Mouse (Mus musculus) liver, embryonic 16.5 days (tissue): ENCODE data around the gene Mad2l1bp. TPM values are rescaled to one million over a fixed set of nuclear protein-coding genes. Genes with fewer than 3 reads are reported as not detected.

Experiments
- ATAC-seq: fragments of 200-750 bp; cut with Nextera tagmentation; 2 replicates; pipeline ENCODE4 v1.8.0; 2017; ENCODE audit warnings: low read depth, mild to moderate bottlenecking, moderate number of reproducible peaks, moderate library complexity
- H3K27ac ChIP-seq: fragments of 300-500 bp; sonication (generic); 2 replicates; pipeline ENCODE4 v1.5.1; 2014; ENCODE audit warnings: mild to moderate bottlenecking, low read length
- H3K27me3 ChIP-seq: fragments of 300-500 bp; sonication (generic); 2 replicates; pipeline ENCODE4 v1.6.1; 2014; ENCODE audit warnings: low read depth, low read length, mixed read lengths; ENCODE audit not compliant: control insufficient read depth, insufficient read depth
- H3K36me3 ChIP-seq: fragments of 300-500 bp; sonication (generic); 2 replicates; pipeline ENCODE4 v1.6.1; 2014; ENCODE audit warnings: mild to moderate bottlenecking; ENCODE audit not compliant: control insufficient read depth, insufficient read depth
- H3K4me1 ChIP-seq: fragments of 300-500 bp; sonication (generic); 2 replicates; pipeline ENCODE4 v1.6.1; 2014; ENCODE audit warnings: low read depth, low read length, mixed read lengths; ENCODE audit not compliant: control insufficient read depth
- H3K4me2 ChIP-seq: fragments of 300-500 bp; sonication (generic); 2 replicates; pipeline ENCODE4 v1.6.1; 2014; ENCODE audit warnings: low read depth, low read length, mixed read lengths
- H3K4me3 ChIP-seq: fragments of 300-500 bp; sonication (generic); 2 replicates; pipeline ENCODE4 v1.5.1; 2014; ENCODE audit warnings: low read depth, mild to moderate bottlenecking, low read length
- H3K9ac ChIP-seq: fragments of 300-500 bp; sonication (generic); 2 replicates; pipeline ENCODE4 v1.6.1; 2014; ENCODE audit warnings: low read depth, low read length
- H3K9me3 ChIP-seq: fragments of 300-500 bp; sonication (generic); replicated peaks from 2 replicates; pipeline ENCODE4 v1.6.1; 2016; ENCODE audit warnings: low read length; ENCODE audit not compliant: control insufficient read depth
- WGBS: fragments of 180-500 bp; shearing (Covaris S2); extraction: QIAGEN DNeasy Blood & Tissue Kit; methylation state at CpG from one replicate; pipeline ENCODE4 v1.1.7; 2014; ENCODE audit not compliant: insufficient replicate concordance; 5-methylcytosine and 5-hydroxymethylcytosine counted together
- polyA plus RNA-seq: library from polyadenylated mRNA; unstranded; fragments of >200 nt; fragmentation: Nextera tagmentation; extraction: Ambion mirVana; gene quantifications from 2 replicates; pipeline ENCODE4 v1.2.1, GENCODE M21; 2015

Mad2l1bp gene
- polyA plus RNA-seq, 1 experiment from 2014 or later = 43.3 TPM

GRCm38 (mm10) chr17:46123285-46123684, 30.1 kb downstream of the Mad2l1bp start:
- H3K27me3 ChIP-seq = no peaks in the 10 kb centered on the region
- H3K36me3 ChIP-seq = peaks cover 25% of the 10 kb centered on the region
- H3K4me1 ChIP-seq = no peaks in the 10 kb centered on the region
- H3K27ac ChIP-seq = no peak overlapping the region
- no peaks in the 10 kb centered on the region for H3K9me3 ChIP-seq
- no peak for ATAC-seq
- H3K9ac ChIP-seq = no peak overlapping the region
- 79% methylated on average over 4 of the region's 4 CpGs for WGBS
- H3K4me2 ChIP-seq = no peak overlapping the region
- no peak overlapping the region for H3K4me3 ChIP-seq

- Histone ChIP-seq H3K27ac (no peak overlapping the region), H3K4me2 (no peak overlapping the region), H3K4me3 (no peak overlapping the region), H3K9me3 (no peaks in the 10 kb centered on the region), H3K4me1 (no peaks in the 10 kb centered on the region), H3K9ac (no peak overlapping the region), H3K36me3 (peaks cover 25% of the 10 kb centered on the region), H3K27me3 (no peaks in the 10 kb centered on the region)
- no peak for ATAC-seq
- 90% methylated on average over 4 of the region's 4 CpGs for WGBS
Observed at GRCm38 (mm10) chr17:46122791-46123190, 30.6 kb downstream of the Mad2l1bp start.

- no peaks in the 10 kb centered on the region for H3K4me1 ChIP-seq
- ATAC-seq = no peak
- WGBS = 84% methylated on average over 10 of the region's 10 CpGs
Observed at GRCm38 (mm10) chr17:46119641-46120040, 33.7 kb downstream of the Mad2l1bp start.

GRCm38 (mm10) chr17:46118423-46118850, 34.9 kb downstream of the Mad2l1bp start:
- no peak for ATAC-seq
- Histone ChIP-seq H3K9me3 (no peaks in the 10 kb centered on the region), H3K36me3 (peaks cover 6% of the 10 kb centered on the region; the same call in 1 of the 2 replicates), H3K4me3 (no peak overlapping the region), H3K9ac (no peak overlapping the region), H3K27ac (no peak overlapping the region), H3K4me1 (no peaks in the 10 kb centered on the region), H3K27me3 (no peaks in the 10 kb centered on the region), H3K4me2 (no peak overlapping the region)
- WGBS = 82% methylated on average over 4 of the region's 4 CpGs

More at GRCm38 (mm10) chr17:46119641-46120040, 33.7 kb downstream of the Mad2l1bp start:
- no peaks in the 10 kb centered on the region for H3K9me3 ChIP-seq
- H3K4me2 ChIP-seq = no peak overlapping the region
- peaks cover 13% of the 10 kb centered on the region; the same call in 1 of the 2 replicates for H3K36me3 ChIP-seq
- H3K4me3 ChIP-seq = no peak overlapping the region
- H3K9ac ChIP-seq = no peak overlapping the region
- H3K27me3 ChIP-seq = no peaks in the 10 kb centered on the region
- no peak overlapping the region for H3K27ac ChIP-seq

DNA sequence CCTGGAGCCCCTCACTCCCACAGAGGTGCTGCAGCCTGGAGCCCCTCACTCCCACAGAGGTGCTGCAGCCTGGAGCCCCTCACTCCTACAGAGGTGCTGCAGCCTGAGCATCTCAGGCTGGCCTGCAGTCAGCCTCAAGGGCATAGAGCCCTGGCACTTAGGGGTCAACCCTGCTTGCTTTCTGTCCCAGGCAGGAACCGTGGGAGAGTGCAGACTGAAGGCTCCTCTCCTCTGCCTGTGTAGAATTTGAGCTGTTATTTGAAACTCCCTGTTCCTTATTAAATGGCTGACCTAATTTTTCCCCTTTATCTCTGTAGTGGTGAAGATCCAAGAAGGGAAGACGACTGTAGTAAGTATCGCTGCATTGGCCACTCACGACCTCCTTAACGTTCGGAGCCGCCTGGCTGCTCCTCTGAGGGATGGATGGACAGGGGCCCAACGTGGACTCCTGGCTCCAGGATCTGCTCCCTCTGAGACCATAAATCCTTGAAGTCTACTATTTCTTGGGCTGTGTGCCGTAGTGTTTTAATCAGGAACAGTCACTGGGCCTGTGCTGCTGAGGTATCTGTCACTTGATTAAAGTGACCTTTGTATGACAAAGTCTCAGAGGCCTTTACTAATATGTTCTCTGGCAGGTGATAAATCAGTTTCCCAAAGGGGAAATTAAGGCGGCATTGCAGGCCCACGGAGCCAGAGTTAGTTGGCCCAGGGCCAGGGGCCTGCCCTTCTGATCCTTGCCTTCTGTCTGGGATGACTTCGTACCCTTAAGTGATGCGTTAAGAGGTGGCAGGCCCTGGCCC, 35.5 kb downstream of the Mad2l1bp start:
- Histone ChIP-seq H3K27ac (no peak overlapping the region), H3K36me3 (0 out of 2 replicates have a peak, but pooled peaks cover 2% of the 10 kb centered on the region), H3K9me3 (no peaks in the 10 kb centered on the region), H3K27me3 (no peaks in the 10 kb centered on the region), H3K9ac (no peak overlapping the region), H3K4me1 (no peaks in the 10 kb centered on the region), H3K4me2 (no peak overlapping the region), H3K4me3 (no peak overlapping the region)
- ATAC-seq = no peak
- WGBS = 83% methylated on average over 13 of the region's 13 CpGs

DNA sequence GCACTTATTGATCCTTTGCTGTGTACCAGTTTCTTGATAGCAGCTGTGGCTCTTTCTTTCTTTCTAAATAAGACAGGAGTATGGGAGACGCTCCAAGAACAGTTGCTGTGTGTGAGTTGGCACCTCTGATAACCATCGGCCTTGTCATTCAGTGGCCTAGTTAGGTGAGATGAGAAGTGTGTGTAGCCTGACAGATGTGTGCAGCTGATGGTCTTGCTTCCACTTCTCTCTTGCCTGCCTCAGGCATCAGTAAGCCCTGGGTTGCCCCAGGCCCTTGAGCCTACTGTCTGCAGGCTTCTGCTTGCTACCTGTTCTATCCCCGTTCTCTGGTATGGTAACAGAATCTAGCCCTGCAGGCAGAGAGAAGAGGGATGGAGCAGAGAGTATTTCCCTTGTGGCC, 36.5 kb downstream of the Mad2l1bp start:
- no peaks in the 10 kb centered on the region for H3K36me3 ChIP-seq
- no peak overlapping the region for H3K27ac ChIP-seq
- no peak overlapping the region for H3K9ac ChIP-seq
- ATAC-seq = no peak
- H3K27me3 ChIP-seq = no peaks in the 10 kb centered on the region
- H3K9me3 ChIP-seq = no peaks in the 10 kb centered on the region
- H3K4me3 ChIP-seq = no peak overlapping the region
- H3K4me2 ChIP-seq = no peak overlapping the region
- peaks cover 2% of the 10 kb centered on the region for H3K4me1 ChIP-seq
- WGBS = 71% methylated on average over 3 of the region's 3 CpGs

- no peak overlapping the region for H3K27ac ChIP-seq
- H3K4me2 ChIP-seq = no peak overlapping the region
- H3K9me3 ChIP-seq = no peaks in the 10 kb centered on the region
- no peak for ATAC-seq
- no peaks in the 10 kb centered on the region for H3K36me3 ChIP-seq
- no peak overlapping the region for H3K4me3 ChIP-seq
- WGBS = 80% methylated on average over 11 of the region's 11 CpGs
- no peak overlapping the region for H3K9ac ChIP-seq
- H3K4me1 ChIP-seq = peaks cover 8% of the 10 kb centered on the region
- H3K27me3 ChIP-seq = no peaks in the 10 kb centered on the region
Observed at GRCm38 (mm10) chr17:46116138-46116537, 37.2 kb downstream of the Mad2l1bp start.

DNA sequence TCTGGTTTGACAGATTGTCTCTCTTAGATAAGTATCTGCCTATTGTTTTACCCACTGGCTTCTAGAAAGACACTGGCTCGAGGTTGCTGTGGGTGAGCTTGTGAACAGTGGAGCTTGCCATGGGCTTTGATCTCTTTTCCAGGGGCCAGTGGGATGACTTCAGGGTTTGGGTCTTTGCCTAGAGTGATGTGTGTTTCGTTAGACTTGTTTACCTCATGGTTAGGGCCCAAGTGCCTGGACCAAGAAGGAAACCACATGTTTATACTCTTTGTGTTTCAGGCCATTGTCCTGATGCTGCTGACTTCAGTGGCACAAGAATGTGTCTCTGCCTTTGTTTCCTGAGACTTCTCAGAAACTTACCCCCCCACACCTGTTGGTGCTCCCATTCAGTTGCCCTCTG, 37.9 kb downstream of the Mad2l1bp start:
- H3K9ac ChIP-seq = no peak overlapping the region
- H3K9me3 ChIP-seq = no peaks in the 10 kb centered on the region
- H3K4me1 ChIP-seq = peaks cover 8% of the 10 kb centered on the region
- H3K4me2 ChIP-seq = no peak overlapping the region
- no peaks in the 10 kb centered on the region for H3K27me3 ChIP-seq
- no peaks in the 10 kb centered on the region for H3K36me3 ChIP-seq
- no peak overlapping the region for H3K4me3 ChIP-seq
- ATAC-seq = no peak
- WGBS = 46% methylated on average over 2 of the region's 2 CpGs
- H3K27ac ChIP-seq = no peak overlapping the region
